In genomic region chr1:155574966-155575673, GRCm38 (mm10) we compare ENCODE assay signal across 8 mouse cellular contexts. TPM values are rescaled to one million over a fixed set of nuclear protein-coding genes. Genes with fewer than 3 reads are reported as not detected.
DNase-seq lines count a peak whose midpoint lies in the region; ATAC-seq lines count a peak whose summit lies in the region.

No protein-coding gene starts in this region.

- H3K9me3 ChIP-seq in intestine, embryonic 14.5 days (ENCODE audit: control insufficient read depth, low read length), result no peaks in the 10 kb centered on the region
- H3K9me3 ChIP-seq in intestine, embryonic 16.5 days (ENCODE audit: control insufficient read depth, low read length), result no peaks in the 10 kb centered on the region
- H3K9me3 ChIP-seq in embryonic facial prominence, embryonic 10.5 days, result no peaks in the 10 kb centered on the region
- no peaks in the 10 kb centered on the region for H3K9me3 ChIP-seq in hindbrain, embryonic 11.5 days (ENCODE audit: control insufficient read depth, low read length)
- H3K9me3 ChIP-seq in midbrain, embryonic 11.5 days (ENCODE audit: control insufficient read depth, low read length), result no peaks in the 10 kb centered on the region

- H3K9ac ChIP-seq in intestine, embryonic 14.5 days (ENCODE audit: low read length), result no peak overlapping the region
- H3K9ac ChIP-seq in intestine, embryonic 16.5 days (ENCODE audit: low read depth, low read length), result no peak overlapping the region
- no peak overlapping the region for H3K9ac ChIP-seq in hindbrain, embryonic 11.5 days (ENCODE audit: low read depth, low read length)
- no peak overlapping the region for H3K9ac ChIP-seq in midbrain, embryonic 11.5 days (ENCODE audit: low read length)

- ATAC-seq in intestine, embryonic 14.5 days (replicated peaks; ENCODE audit: low FRiP score, low TSS enrichment, low read depth), result no peak
- ATAC-seq in intestine, embryonic 16.5 days, result no peak
- ATAC-seq in hindbrain, embryonic 11.5 days (ENCODE audit: low FRiP score), result no peak
- ATAC-seq in midbrain, embryonic 11.5 days (ENCODE audit: low FRiP score), result no peak

- no peaks in the 10 kb centered on the region for H3K4me1 ChIP-seq in intestine, embryonic 14.5 days (replicated peaks; ENCODE audit: control insufficient read depth, insufficient read depth, low read length)
- H3K4me1 ChIP-seq in intestine, embryonic 16.5 days (ENCODE audit: control insufficient read depth, insufficient read depth, low read length), result no peaks in the 10 kb centered on the region
- H3K4me1 ChIP-seq in embryonic facial prominence, embryonic 10.5 days, result no peaks in the 10 kb centered on the region
- H3K4me1 ChIP-seq in hindbrain, embryonic 11.5 days (replicated peaks; ENCODE audit: control insufficient read depth, insufficient read depth, low read length), result no peaks in the 10 kb centered on the region
- no peaks in the 10 kb centered on the region for H3K4me1 ChIP-seq in midbrain, embryonic 11.5 days (ENCODE audit: control insufficient read depth, insufficient read depth, low read length)

- H3K27ac ChIP-seq in intestine, embryonic 14.5 days (ENCODE audit: low read depth), result no peak overlapping the region
- H3K27ac ChIP-seq in intestine, embryonic 16.5 days (ENCODE audit: low read length), result no peak overlapping the region
- H3K27ac ChIP-seq in embryonic facial prominence, embryonic 10.5 days (replicated peaks), result no peak overlapping the region
- H3K27ac ChIP-seq in hindbrain, embryonic 11.5 days (ENCODE audit: low read depth, low read length), result no peak overlapping the region
- H3K27ac ChIP-seq in midbrain, embryonic 11.5 days (ENCODE audit: low read depth, low read length), result no peak overlapping the region

- H3K4me2 ChIP-seq in intestine, embryonic 14.5 days (ENCODE audit: low read length), result no peak overlapping the region
- H3K4me2 ChIP-seq in intestine, embryonic 16.5 days (ENCODE audit: low read depth, low read length), result no peak overlapping the region
- no peak overlapping the region for H3K4me2 ChIP-seq in hindbrain, embryonic 11.5 days (replicated peaks; ENCODE audit: low read depth, low read length)
- H3K4me2 ChIP-seq in midbrain, embryonic 11.5 days, result no peak overlapping the region

- 27% methylated on average over 7 of the region's 7 CpGs for WGBS in intestine, embryonic 14.5 days
- WGBS in intestine, embryonic 16.5 days, result 30% methylated on average over 7 of the region's 7 CpGs
- 27% methylated on average over 7 of the region's 7 CpGs for WGBS in embryonic facial prominence, embryonic 10.5 days
- whole genome bisulfite sequencing in hindbrain, embryonic 11.5 days, result 28% methylated on average over 7 of the region's 7 CpGs
- 35% methylated on average over 7 of the region's 7 CpGs for WGBS in midbrain, embryonic 11.5 days

- no peaks in the 10 kb centered on the region for H3K27me3 ChIP-seq in intestine, embryonic 14.5 days (replicated peaks; ENCODE audit: control insufficient read depth, insufficient read depth, low read length)
- H3K27me3 ChIP-seq in intestine, embryonic 16.5 days (replicated peaks; ENCODE audit: control insufficient read depth, insufficient read depth, low read length), result no peaks in the 10 kb centered on the region
- H3K27me3 ChIP-seq in embryonic facial prominence, embryonic 10.5 days (replicated peaks; ENCODE audit: low read depth, poor library complexity, severe bottlenecking), result no peaks in the 10 kb centered on the region
- H3K27me3 ChIP-seq in hindbrain, embryonic 11.5 days (ENCODE audit: control insufficient read depth, insufficient read depth, low read length), result no peaks in the 10 kb centered on the region
- H3K27me3 ChIP-seq in midbrain, embryonic 11.5 days (ENCODE audit: control insufficient read depth, insufficient read depth, low read length), result no peaks in the 10 kb centered on the region

- H3K4me3 ChIP-seq in intestine, embryonic 14.5 days (ENCODE audit: low read depth, low read length), result no peak overlapping the region
- H3K4me3 ChIP-seq in intestine, embryonic 16.5 days (ENCODE audit: low read length), result no peak overlapping the region
- no peak overlapping the region for H3K4me3 ChIP-seq in embryonic facial prominence, embryonic 10.5 days
- no peak overlapping the region for H3K4me3 ChIP-seq in hindbrain, embryonic 11.5 days (ENCODE audit: low read depth, low read length)
- no peak overlapping the region for H3K4me3 ChIP-seq in midbrain, embryonic 11.5 days (ENCODE audit: low read depth, low read length)

- peak; percentile 86 for DNase-seq in intestine, embryonic 14.5 days (ENCODE audit: low spot score)
- DNase-seq in adrenal gland, postnatal 36 days, result peak; percentile 66 to 73
- peak; percentile 69 for DNase-seq in embryonic facial prominence, embryonic 10.5 days (ENCODE audit: low spot score)
- DNase-seq in hindbrain, embryonic 11.5 days (ENCODE audit: low spot score), result peak; percentile 88
- peak; percentile 61 to 94 for DNase-seq in layer of hippocampus, postnatal 25 days (ENCODE audit: extremely low spot score in 1 of 2, low spot score in 1 of 2)
- DNase-seq in midbrain, embryonic 11.5 days (ENCODE audit: low spot score, missing footprints), result peak; percentile 98
- peak; percentile 19 for DNase-seq in skeletal muscle tissue, adult 2 months (ENCODE audit: low read depth, low spot score)

- peaks cover 24% of the 10 kb centered on the region for H3K36me3 ChIP-seq in intestine, embryonic 14.5 days (ENCODE audit: control insufficient read depth, insufficient read depth, low read length)
- no peaks in the 10 kb centered on the region for H3K36me3 ChIP-seq in intestine, embryonic 16.5 days (ENCODE audit: control insufficient read depth, insufficient read depth, low read length)
- H3K36me3 ChIP-seq in embryonic facial prominence, embryonic 10.5 days (replicated peaks), result peaks cover 22% of the 10 kb centered on the region
- H3K36me3 ChIP-seq in hindbrain, embryonic 11.5 days (ENCODE audit: control insufficient read depth, insufficient read depth, low read length), result no peaks in the 10 kb centered on the region
- no peaks in the 10 kb centered on the region for H3K36me3 ChIP-seq in midbrain, embryonic 11.5 days (ENCODE audit: control insufficient read depth, insufficient read depth, low read length)

RNA-seq across cellular contexts. Expression of gene Acbd6, which starts 17.2 kb away (rescaled TPM):
- 69.1 and 70.4 TPM in 2 replicates for polyA plus RNA-seq in intestine, embryonic 14.5 days (2014; fragmentation: Nextera tagmentation; extraction: Ambion mirVana)
- 48.2 and 49.1 TPM in 2 replicates for polyA plus RNA-seq in intestine, embryonic 16.5 days (2015; fragmentation: Nextera tagmentation; extraction: Ambion mirVana)
- total RNA-seq in adrenal gland, postnatal 36 days (2021), result 10 to 100 TPM; 67.2 to 75.2 TPM
- 77.6 and 79.5 TPM in 2 replicates for polyA plus RNA-seq in embryonic facial prominence, embryonic 10.5 days (2016; fragmentation: Nextera tagmentation; extraction: Ambion mirVana)
- polyA plus RNA-seq in hindbrain, embryonic 11.5 days (2014; fragmentation: Nextera tagmentation; extraction: Ambion mirVana), result 70.9 and 79.9 TPM in 2 replicates
- total RNA-seq in layer of hippocampus, postnatal 25 days (2021), result 10 to 100 TPM; 92.0 to 97.1 TPM
- 71.0 and 72.9 TPM in 2 replicates for polyA plus RNA-seq in midbrain, embryonic 11.5 days (2014; fragmentation: Nextera tagmentation; extraction: Ambion mirVana)

Comparison
In these comparisons a context has a peak if more than half of its experiments do, and no peak if none do; other contexts are left out.
1. DNase-seq: peak in every context shown above with its lines; median percentile 98 in midbrain, embryonic 11.5 days; 88 in hindbrain, embryonic 11.5 days; 86 in intestine, embryonic 14.5 days; 78 in layer of hippocampus, postnatal 25 days; 70 in adrenal gland, postnatal 36 days; 69 in embryonic facial prominence, embryonic 10.5 days; 19 in skeletal muscle tissue, adult 2 months.